Mouse (Mus musculus): ENCODE data around the gene Atp11b.

Gene Atp11b

GRCm38 (mm10) chr3:35764637-35765617 lies 11.0 kb downstream of the Atp11b start:
- DNase-seq (ENCODE audit: low spot score in 2 of 2) = no peak

DNA sequence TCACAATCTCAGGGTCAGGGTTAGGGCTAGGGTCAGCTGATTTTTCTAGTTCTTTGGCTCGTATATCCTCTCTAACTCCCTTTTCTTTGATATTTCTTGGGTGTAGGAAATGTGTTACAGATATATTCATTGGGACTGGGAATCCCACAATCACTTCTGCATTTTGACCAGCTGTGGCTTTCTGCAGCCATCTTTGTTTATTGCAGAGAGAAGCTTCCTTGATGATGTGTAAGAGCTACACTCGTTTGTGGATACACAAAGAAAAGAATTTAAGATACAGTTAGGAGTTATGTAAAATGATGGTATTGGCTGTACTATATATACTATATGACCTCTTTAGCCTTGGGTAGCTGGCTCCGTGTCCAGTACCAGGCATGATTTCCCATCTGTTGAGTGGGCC lies 25.8 kb downstream of the Atp11b start:
- no peak for DNase-seq (ENCODE audit: low spot score in 2 of 2)

GRCm38 (mm10) chr3:35802040-35802439 lies 48.1 kb downstream of the Atp11b start:
- no peak for DNase-seq (ENCODE audit: low spot score in 2 of 2)

- no peak for DNase-seq (ENCODE audit: low spot score in 2 of 2)
Observed at GRCm38 (mm10) chr3:35819887-35820286, 66.0 kb downstream of the Atp11b start.

- no peak for DNase-seq (ENCODE audit: low spot score in 2 of 2)
Observed at GRCm38 (mm10) chr3:35822036-35822435, 68.1 kb downstream of the Atp11b start.

GRCm38 (mm10) chr3:35849326-35849725 lies 95.4 kb downstream of the Atp11b start:
- DNase-seq (ENCODE audit: low spot score in 2 of 2) = no peak

GRCm38 (mm10) chr3:35883267-35883666 lies 129.4 kb downstream of the Atp11b start:
- DNase-seq (ENCODE audit: low spot score in 2 of 2) = no peak

GRCm38 (mm10) chr3:35889531-35889930 lies 135.6 kb downstream of the Atp11b start:
- no peak for DNase-seq (ENCODE audit: low spot score in 2 of 2)

DNA sequence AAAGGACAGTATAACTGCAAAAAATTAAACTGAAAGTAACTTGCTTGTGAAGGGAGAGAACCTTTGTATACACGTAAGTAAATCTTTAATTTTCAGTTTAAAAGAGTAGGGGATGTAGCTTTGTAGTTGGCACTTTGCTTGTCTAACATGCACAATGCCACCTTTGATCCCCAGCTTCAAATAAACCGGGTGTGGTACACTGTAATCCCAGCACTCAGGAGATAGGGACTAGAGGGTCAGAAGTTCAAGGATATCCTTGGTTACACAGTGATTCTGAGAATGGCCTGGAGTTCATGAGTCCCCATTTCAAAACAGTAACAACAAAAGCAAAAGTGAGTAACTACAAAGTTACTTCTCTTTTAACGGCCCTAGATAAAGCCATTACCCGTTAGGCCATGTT lies 137.2 kb downstream of the Atp11b start:
- no peak for DNase-seq (ENCODE audit: low spot score in 2 of 2)

GRCm38 (mm10) chr3:35893156-35893555 lies 139.2 kb downstream of the Atp11b start:
- DNase-seq (ENCODE audit: low spot score in 2 of 2) = no peak

DNA sequence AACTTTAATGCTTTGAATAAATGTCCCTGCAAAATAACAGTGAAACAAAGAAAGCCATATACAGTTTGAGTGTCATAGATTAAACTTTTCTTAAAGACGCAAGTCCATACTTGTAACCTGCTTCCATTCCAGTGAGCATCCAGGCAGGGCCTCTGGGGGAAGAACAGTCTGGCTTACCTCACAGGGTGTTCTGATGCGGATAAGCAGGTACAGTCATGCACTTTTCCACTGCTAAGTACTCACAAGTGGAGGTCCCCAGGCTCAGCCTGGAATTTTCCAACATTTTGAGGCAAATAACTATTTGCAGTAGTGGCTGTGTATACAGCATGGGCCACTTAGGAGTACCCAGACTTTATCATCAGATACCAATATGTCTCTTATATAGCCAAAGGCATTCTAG lies 144.0 kb downstream of the Atp11b start:
- DNase-seq (ENCODE audit: low spot score in 2 of 2) = no peak

DNA sequence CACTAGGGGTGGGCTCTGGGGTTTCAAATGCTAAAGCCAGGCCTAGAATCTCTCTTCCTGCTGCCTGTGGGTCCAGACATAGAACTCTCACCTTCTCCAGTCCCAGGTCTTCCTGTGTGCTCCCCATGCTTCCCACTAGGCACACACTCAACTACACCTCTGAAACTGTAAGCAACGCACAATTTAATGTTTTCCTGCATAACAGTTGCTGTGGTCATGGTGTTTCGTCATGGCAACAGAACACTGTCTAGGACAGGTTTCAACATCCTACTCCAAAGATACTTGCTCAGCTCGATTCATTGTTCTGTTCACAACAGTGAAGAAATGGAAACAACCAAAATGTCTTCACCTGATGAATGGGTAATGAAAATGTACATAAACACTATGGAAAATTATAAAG lies 145.2 kb downstream of the Atp11b start:
- no peak for DNase-seq (ENCODE audit: low spot score in 2 of 2)

DNA sequence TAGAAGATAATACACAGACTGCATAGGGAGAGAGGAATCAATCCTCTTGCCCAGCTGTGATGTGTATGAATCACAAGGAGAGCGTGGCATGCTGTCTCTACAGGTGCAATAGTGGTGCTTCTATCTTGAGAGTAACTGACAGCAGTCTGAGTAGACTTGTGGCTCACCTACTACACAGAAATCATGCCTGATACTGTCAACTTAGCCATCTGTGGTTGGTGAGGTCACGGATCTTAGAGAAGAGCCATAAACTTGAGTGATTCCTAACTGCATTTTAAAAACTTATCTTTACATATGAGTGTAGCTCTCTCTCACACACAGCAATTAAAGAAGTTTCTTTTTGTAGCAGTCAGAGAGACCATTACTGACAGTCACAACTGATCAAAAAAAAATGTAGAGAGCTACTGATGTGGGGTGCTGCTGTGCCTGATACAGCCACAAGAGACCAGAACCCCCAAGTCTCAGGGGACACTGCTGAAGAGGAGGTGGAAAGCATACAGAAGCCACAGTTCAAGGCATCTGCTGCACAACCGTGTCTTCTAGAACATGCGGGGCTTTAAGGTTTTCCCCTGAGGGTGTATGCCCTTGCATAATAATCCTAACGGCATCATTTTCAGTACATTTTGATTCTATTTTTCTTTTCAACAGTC lies 146.8 kb downstream of the Atp11b start:
- DNase-seq (ENCODE audit: low spot score in 2 of 2) = peak; percentile 77
